Mouse (Mus musculus): ENCODE data around the gene Asphd1. TPM values are rescaled to one million over a fixed set of nuclear protein-coding genes. Genes with fewer than 3 reads are reported as not detected.

Gene Asphd1
- total and polyA plus RNA-seq, 3 experiments: 0.08 TPM; not detected in 2

DNA sequence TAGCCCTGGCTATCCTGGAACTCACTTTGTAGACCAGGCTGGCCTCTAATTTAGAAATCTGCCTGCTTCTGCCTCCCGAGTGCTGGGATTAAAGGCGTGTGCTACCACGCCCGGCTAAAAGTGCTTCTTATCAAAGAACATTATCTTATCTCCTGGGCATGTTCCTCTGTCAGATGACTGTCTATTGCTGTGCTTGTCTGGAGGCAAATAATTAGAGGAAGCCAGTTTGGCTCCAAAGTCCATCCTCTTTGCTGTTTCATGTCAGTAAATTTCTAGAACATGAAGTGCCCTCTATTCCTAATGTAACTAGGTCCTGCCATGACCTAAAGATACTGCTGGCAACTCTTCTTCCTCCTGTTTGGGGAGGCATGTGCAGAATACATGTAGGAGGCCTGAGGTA lies 32.7 kb upstream of the Asphd1 start:
- no peaks in the 10 kb centered on the region for H3K27me3 ChIP-seq (ENCODE audit: control insufficient read depth, insufficient read depth, low read length)
- H3K79me2 ChIP-seq (replicated peaks; ENCODE audit: control insufficient read depth, insufficient read depth, low read length): no peaks in the 10 kb centered on the region
- 67% methylated on average over 4 of the region's 4 CpGs for WGBS
- H3K36me3 ChIP-seq (ENCODE audit: control insufficient read depth, insufficient read depth, low read length): peaks cover 3% of the 10 kb centered on the region; the same call in 1 of the 2 replicates
- TF ChIP-seq POLR2A (IDR thresholded peaks at IDR 0.05; ENCODE audit: insufficient read depth, low read depth, low read length): no peak
- no peak for TF ChIP-seq CTCF (IDR thresholded peaks at IDR 0.05)
- TF ChIP-seq EP300 (IDR thresholded peaks at IDR 0.05; ENCODE audit: insufficient read depth, low read depth, low read length): no peak
- H3K4me1 ChIP-seq (ENCODE audit: control insufficient read depth, insufficient read depth, low read length): peaks cover 2% of the 10 kb centered on the region
- DNase-seq: no peak
- no peak overlapping the region for H3K9ac ChIP-seq (ENCODE audit: low read depth, low read length)
- no peak overlapping the region for H3K27ac ChIP-seq
- intact Hi-C loops (cut with DNase I): no loop called here
- no peak overlapping the region for H3K4me3 ChIP-seq

- H3K27ac ChIP-seq: no peak overlapping the region
- no peak overlapping the region for H3K9ac ChIP-seq (ENCODE audit: low read depth, low read length)
- no peak for DNase-seq
- WGBS: 74% methylated on average over 2 of the region's 2 CpGs
- intact Hi-C loops (cut with DNase I): no loop called here
- no peak overlapping the region for H3K4me3 ChIP-seq
- TF ChIP-seq CTCF (IDR thresholded peaks at IDR 0.05): no peak
- no peak for TF ChIP-seq POLR2A (IDR thresholded peaks at IDR 0.05; ENCODE audit: insufficient read depth, low read depth, low read length)
- TF ChIP-seq EP300 (IDR thresholded peaks at IDR 0.05; ENCODE audit: insufficient read depth, low read depth, low read length): no peak
- no peaks in the 10 kb centered on the region for H3K27me3 ChIP-seq (ENCODE audit: control insufficient read depth, insufficient read depth, low read length)
- H3K36me3 ChIP-seq (ENCODE audit: control insufficient read depth, insufficient read depth, low read length): peaks cover 3% of the 10 kb centered on the region; the same call in 1 of the 2 replicates
- H3K79me2 ChIP-seq (replicated peaks; ENCODE audit: control insufficient read depth, insufficient read depth, low read length): peaks cover under 1% of the 10 kb centered on the region; the same call in 1 of the 2 replicates
- peaks cover 4% of the 10 kb centered on the region for H3K4me1 ChIP-seq (ENCODE audit: control insufficient read depth, insufficient read depth, low read length)
Measured at GRCm38 (mm10) chr7:126981601-126982000, 32.2 kb upstream of the Asphd1 start.

DNA sequence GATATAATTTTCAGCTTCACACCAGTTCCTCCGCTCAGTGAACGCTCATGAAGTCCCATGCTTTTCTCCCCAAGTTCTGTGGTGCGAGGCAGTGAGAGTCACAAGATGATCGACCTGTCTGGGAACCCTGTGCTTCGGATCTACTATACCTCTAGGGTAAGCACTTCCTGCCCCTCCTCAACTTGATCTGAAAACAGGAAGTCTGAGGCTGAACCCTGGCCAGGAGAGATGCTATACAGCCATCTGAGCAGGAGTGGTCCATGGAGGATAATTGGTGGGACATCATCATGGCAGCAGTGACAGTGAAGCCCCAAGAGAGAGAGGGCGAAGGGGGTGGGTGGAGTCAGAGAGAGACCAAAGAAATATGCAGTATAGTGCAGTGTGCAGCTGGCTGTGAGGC lies 29.5 kb upstream of the Asphd1 start:
- WGBS: 62% methylated on average over 6 of the region's 6 CpGs
- H3K4me1 ChIP-seq (ENCODE audit: control insufficient read depth, insufficient read depth, low read length): peaks cover 8% of the 10 kb centered on the region
- intact Hi-C loops (cut with DNase I): no loop called here
- TF ChIP-seq EP300 (IDR thresholded peaks at IDR 0.05; ENCODE audit: insufficient read depth, low read depth, low read length) (no peak), POLR2A (IDR thresholded peaks at IDR 0.05; ENCODE audit: insufficient read depth, low read depth, low read length) (no peak), CTCF (IDR thresholded peaks at IDR 0.05) (no peak)
- no peak overlapping the region for H3K9ac ChIP-seq (ENCODE audit: low read depth, low read length)
- DNase-seq: no peak
- no peaks in the 10 kb centered on the region for H3K27me3 ChIP-seq (ENCODE audit: control insufficient read depth, insufficient read depth, low read length)
- H3K36me3 ChIP-seq (ENCODE audit: control insufficient read depth, insufficient read depth, low read length): peaks cover 3% of the 10 kb centered on the region; the same call in 1 of the 2 replicates
- H3K27ac ChIP-seq: no peak overlapping the region
- no peak overlapping the region for H3K4me3 ChIP-seq
- peaks cover 3% of the 10 kb centered on the region; the same call in 1 of the 2 replicates for H3K79me2 ChIP-seq (replicated peaks; ENCODE audit: control insufficient read depth, insufficient read depth, low read length)

DNA sequence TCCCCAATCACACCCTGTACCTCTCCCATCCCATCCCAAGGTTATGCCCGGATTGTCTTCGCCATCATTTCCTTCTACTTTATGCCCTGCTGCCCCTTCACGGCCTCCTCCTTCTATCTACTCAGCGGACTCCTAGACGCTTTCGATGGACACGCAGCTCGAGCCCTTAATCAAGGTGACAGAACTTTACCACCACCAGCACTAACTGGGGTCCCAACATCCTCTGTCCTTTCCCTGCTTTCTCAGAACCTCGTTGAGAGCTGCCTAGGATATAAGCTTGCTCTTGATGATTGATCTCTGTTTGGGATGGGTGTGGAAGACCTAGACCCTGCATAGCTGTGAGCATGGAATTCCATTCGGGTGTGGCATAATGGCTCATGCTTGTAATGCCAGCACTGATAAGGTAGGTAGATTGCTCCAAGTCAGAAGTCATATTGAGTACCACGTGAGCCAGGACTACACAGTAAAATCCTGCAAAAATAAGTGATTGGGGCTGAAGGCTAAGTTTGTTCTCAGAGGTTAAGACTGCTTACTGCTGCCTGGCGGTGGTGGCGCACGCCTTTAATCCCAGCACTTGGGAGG lies 27.6 kb upstream of the Asphd1 start:
- 23% methylated on average over 14 of the region's 14 CpGs for WGBS
- intact Hi-C loops (cut with DNase I): loop anchor here (1.0 to 2.0 kb wide), 3 partner anchors 40 to 114 kb away; partner anchors contain the start of genes Ino80e, Kctd13 and Pagr1a

GRCm38 (mm10) chr7:126975950-126976866 lies 26.8 kb upstream of the Asphd1 start, which contains the start of gene Cdiptos:
TSS of gene Cdiptos (minus strand) at chr7:126976098.
- peak; percentile 40; the same call in 1 of the 2 replicates for TF ChIP-seq POLR2A (IDR thresholded peaks at IDR 0.05; ENCODE audit: insufficient read depth, low read depth, low read length)
- peak; percentile 99; the same call in 1 of the 2 replicates for TF ChIP-seq CTCF (IDR thresholded peaks at IDR 0.05)
- TF ChIP-seq EP300 (IDR thresholded peaks at IDR 0.05; ENCODE audit: insufficient read depth, low read depth, low read length): peak; percentile 84; the same call in 1 of the 2 replicates
- Histone ChIP-seq H3K79me2 (replicated peaks; ENCODE audit: control insufficient read depth, insufficient read depth, low read length) (peaks cover 3% of the 10 kb centered on the region; the same call in 1 of the 2 replicates), H3K4me3 (peak within 1 kb of the TSS; percentile 100), H3K4me1 (ENCODE audit: control insufficient read depth, insufficient read depth, low read length) (peaks cover 10% of the 10 kb centered on the region), H3K9ac (ENCODE audit: low read depth, low read length) (peak within 1 kb of the TSS; percentile 91), H3K27ac (peak within 1 kb of the TSS; percentile 100), H3K27me3 (ENCODE audit: control insufficient read depth, insufficient read depth, low read length) (no peaks in the 10 kb centered on the region), H3K36me3 (ENCODE audit: control insufficient read depth, insufficient read depth, low read length) (peaks cover 3% of the 10 kb centered on the region; the same call in 1 of the 2 replicates)
- DNase-seq: peak; percentile 95 to 96
- intact Hi-C loops (cut with DNase I): loop anchor here (1.0 to 2.0 kb wide), 3 partner anchors 41 to 113 kb away; partner anchors contain the start of genes Ino80e, Kctd13 and Pagr1a
- WGBS: under 1% methylated on average over 55 of the region's 55 CpGs

More for the DNA sequence above, 27.6 kb upstream of the Asphd1 start:
- Histone ChIP-seq H3K27ac (peak overlapping the region; percentile 100), H3K36me3 (ENCODE audit: control insufficient read depth, insufficient read depth, low read length) (peaks cover 3% of the 10 kb centered on the region; the same call in 1 of the 2 replicates), H3K4me3 (peak overlapping the region; percentile 100), H3K9ac (ENCODE audit: low read depth, low read length) (peak overlapping the region; percentile 91), H3K27me3 (ENCODE audit: control insufficient read depth, insufficient read depth, low read length) (no peaks in the 10 kb centered on the region), H3K4me1 (ENCODE audit: control insufficient read depth, insufficient read depth, low read length) (peaks cover 10% of the 10 kb centered on the region), H3K79me2 (replicated peaks; ENCODE audit: control insufficient read depth, insufficient read depth, low read length) (peaks cover 3% of the 10 kb centered on the region; the same call in 1 of the 2 replicates)
- DNase-seq: peak in 1 of 2 experiments; percentile 35
- TF ChIP-seq POLR2A (IDR thresholded peaks at IDR 0.05; ENCODE audit: insufficient read depth, low read depth, low read length) (no peak), CTCF (IDR thresholded peaks at IDR 0.05) (no peak), EP300 (IDR thresholded peaks at IDR 0.05; ENCODE audit: insufficient read depth, low read depth, low read length) (no peak)
